Mouse (Mus musculus): ENCODE results near the gene Etv1.
"Not testable (repeated sequence)": the region's sequence is repeated elsewhere in the genome, so short reads cannot be mapped to it uniquely, and the experiment has no call there.

Gene Etv1

GRCm38 (mm10) chr12:38812392-38812791, 33.2 kb downstream of the Etv1 start:
- in situ Hi-C loops (cut with MboI; ENCODE audit: low pct_unique_long_range_greater_than_20kb in 1 of 2, low sequenced_read_pairs in 2 of 2, unreplicated experiment in 1 of 2): no loop called here

GRCm38 (mm10) chr12:38814010-38814786, 35.0 kb downstream of the Etv1 start:
- in situ Hi-C loops (cut with MboI; ENCODE audit: low pct_unique_long_range_greater_than_20kb in 1 of 2, low sequenced_read_pairs in 2 of 2, unreplicated experiment in 1 of 2): no loop called here

- in situ Hi-C loops (cut with MboI; ENCODE audit: low pct_unique_long_range_greater_than_20kb in 1 of 2, low sequenced_read_pairs in 2 of 2, unreplicated experiment in 1 of 2): no loop called here
Measured at GRCm38 (mm10) chr12:38816235-38816634, 37.1 kb downstream of the Etv1 start.

- in situ Hi-C loops (cut with MboI; ENCODE audit: low pct_unique_long_range_greater_than_20kb in 1 of 2, low sequenced_read_pairs in 2 of 2, unreplicated experiment in 1 of 2): no loop called here
Measured at GRCm38 (mm10) chr12:38818320-38818719, 39.1 kb downstream of the Etv1 start.

GRCm38 (mm10) chr12:38820642-38821041, 41.5 kb downstream of the Etv1 start:
- in situ Hi-C loops (cut with MboI; ENCODE audit: low pct_unique_long_range_greater_than_20kb in 1 of 2, low sequenced_read_pairs in 2 of 2, unreplicated experiment in 1 of 2): no loop called here

- in situ Hi-C loops (cut with MboI; ENCODE audit: low pct_unique_long_range_greater_than_20kb in 1 of 2, low sequenced_read_pairs in 2 of 2, unreplicated experiment in 1 of 2): no loop called here
Measured at GRCm38 (mm10) chr12:38824405-38824804, 45.2 kb downstream of the Etv1 start.

- in situ Hi-C loops (cut with MboI; ENCODE audit: low pct_unique_long_range_greater_than_20kb in 1 of 2, low sequenced_read_pairs in 2 of 2, unreplicated experiment in 1 of 2): no loop called here
Measured at GRCm38 (mm10) chr12:38832981-38833380, 53.8 kb downstream of the Etv1 start.

- in situ Hi-C loops (cut with MboI; ENCODE audit: low pct_unique_long_range_greater_than_20kb in 1 of 2, low sequenced_read_pairs in 2 of 2, unreplicated experiment in 1 of 2): no loop called here
Measured at GRCm38 (mm10) chr12:38834581-38834980, 55.4 kb downstream of the Etv1 start.

GRCm38 (mm10) chr12:38834986-38835385, 55.8 kb downstream of the Etv1 start:
- in situ Hi-C loops (cut with MboI; ENCODE audit: low pct_unique_long_range_greater_than_20kb in 1 of 2, low sequenced_read_pairs in 2 of 2, unreplicated experiment in 1 of 2): not testable (repeated sequence)

- in situ Hi-C loops (cut with MboI; ENCODE audit: low pct_unique_long_range_greater_than_20kb in 1 of 2, low sequenced_read_pairs in 2 of 2, unreplicated experiment in 1 of 2): no loop called here
Measured at GRCm38 (mm10) chr12:38843801-38844295, 64.7 kb downstream of the Etv1 start.

GRCm38 (mm10) chr12:38847500-38848261, 68.5 kb downstream of the Etv1 start:
- in situ Hi-C loops (cut with MboI; ENCODE audit: low pct_unique_long_range_greater_than_20kb in 1 of 2, low sequenced_read_pairs in 2 of 2, unreplicated experiment in 1 of 2): no loop called here

- in situ Hi-C loops (cut with MboI; ENCODE audit: low pct_unique_long_range_greater_than_20kb in 1 of 2, low sequenced_read_pairs in 2 of 2, unreplicated experiment in 1 of 2): no loop called here
Measured at GRCm38 (mm10) chr12:38849994-38850393, 70.8 kb downstream of the Etv1 start.

GRCm38 (mm10) chr12:38854274-38854673, 75.1 kb downstream of the Etv1 start:
- in situ Hi-C loops (cut with MboI; ENCODE audit: low pct_unique_long_range_greater_than_20kb in 1 of 2, low sequenced_read_pairs in 2 of 2, unreplicated experiment in 1 of 2): no loop called here

- in situ Hi-C loops (cut with MboI; ENCODE audit: low pct_unique_long_range_greater_than_20kb in 1 of 2, low sequenced_read_pairs in 2 of 2, unreplicated experiment in 1 of 2): no loop called here
Measured at GRCm38 (mm10) chr12:38854751-38855150, 75.6 kb downstream of the Etv1 start.

GRCm38 (mm10) chr12:38859675-38860074, 80.5 kb downstream of the Etv1 start:
- in situ Hi-C loops (cut with MboI; ENCODE audit: low pct_unique_long_range_greater_than_20kb in 1 of 2, low sequenced_read_pairs in 2 of 2, unreplicated experiment in 1 of 2): no loop called here

GRCm38 (mm10) chr12:38860168-38861115, 81.3 kb downstream of the Etv1 start:
- in situ Hi-C loops (cut with MboI; ENCODE audit: low pct_unique_long_range_greater_than_20kb in 1 of 2, low sequenced_read_pairs in 2 of 2, unreplicated experiment in 1 of 2): no loop called here

GRCm38 (mm10) chr12:38863395-38863794, 84.2 kb downstream of the Etv1 start:
- in situ Hi-C loops (cut with MboI; ENCODE audit: low pct_unique_long_range_greater_than_20kb in 1 of 2, low sequenced_read_pairs in 2 of 2, unreplicated experiment in 1 of 2): no loop called here

- in situ Hi-C loops (cut with MboI; ENCODE audit: low pct_unique_long_range_greater_than_20kb in 1 of 2, low sequenced_read_pairs in 2 of 2, unreplicated experiment in 1 of 2): no loop called here
Measured at GRCm38 (mm10) chr12:38863982-38864828, 85.0 kb downstream of the Etv1 start.
